Mouse (Mus musculus): ENCODE data around the gene Mobp.

DNA sequence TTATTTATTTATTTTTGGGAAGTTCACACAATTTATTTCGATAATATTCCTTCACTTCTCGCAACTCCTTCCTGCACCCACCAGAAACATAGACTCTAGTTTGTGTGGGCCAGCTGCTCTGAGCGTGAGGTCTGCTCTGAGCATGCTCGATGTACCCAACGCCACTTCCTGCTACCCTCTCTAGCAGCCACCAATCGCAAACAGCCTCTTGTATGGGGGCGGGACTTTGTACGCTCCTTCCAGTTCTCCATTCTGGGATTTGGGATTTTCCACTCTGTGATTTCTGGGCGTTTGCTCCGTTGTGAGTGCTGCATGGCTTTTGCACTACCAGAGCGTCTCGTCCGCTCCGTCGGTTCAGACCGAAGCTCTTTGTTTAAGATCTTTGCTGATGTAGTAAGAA, 14.4 kb downstream of the Mobp start:
- TF ChIP-seq CTCF (IDR thresholded peaks at IDR 0.05; ENCODE audit: borderline replicate concordance, insufficient read depth, low read length) (no peak), POLR2A (IDR thresholded peaks at IDR 0.05; ENCODE audit: low read depth, low read length) (no peak)
